Mouse (Mus musculus) thymus, adult 2 months (tissue): ENCODE measurements around the gene Gm8127. TPM values are rescaled to one million over a fixed set of nuclear protein-coding genes. Genes with fewer than 3 reads are reported as not detected.
"Not testable (repeated sequence)": the region's sequence is repeated elsewhere in the genome, so short reads cannot be mapped to it uniquely, and the experiment has no call there.

Experiments used
- DNase-seq: peaks from one replicate; pipeline ENCODE4 v3.0.0; 2021
- H3K27ac ChIP-seq: fragments of 200-500 bp; 2 replicates; pipeline ENCODE4 v1.5.1; 2012; ENCODE audit warnings: low read length, control low read depth; ENCODE audit not compliant: control insufficient read depth, insufficient read depth
- H3K27me3 ChIP-seq: fragments of 200-500 bp; 2 replicates; pipeline ENCODE4 v1.6.1; 2012; ENCODE audit warnings: mild to moderate bottlenecking, low read length, moderate library complexity, mixed read lengths; ENCODE audit not compliant: control insufficient read depth, insufficient read depth
- H3K36me3 ChIP-seq: fragments of 200-500 bp; 2 replicates; pipeline ENCODE4 v1.6.1; 2012; ENCODE audit warnings: mild to moderate bottlenecking, low read length, moderate library complexity; ENCODE audit not compliant: control insufficient read depth, insufficient read depth
- H3K4me1 ChIP-seq: fragments of 200-500 bp; replicated peaks from 2 replicates; pipeline ENCODE4 v1.6.1; 2012; ENCODE audit warnings: low read length; ENCODE audit not compliant: control insufficient read depth, insufficient read depth
- H3K4me3 ChIP-seq: fragments of 200-500 bp; 2 replicates; pipeline ENCODE4 v1.5.1; 2012; ENCODE audit warnings: mild to moderate bottlenecking, low read length, control low read depth, moderate library complexity; ENCODE audit not compliant: control insufficient read depth, insufficient read depth
- WGBS: fragments of 180-500 bp; shearing (Covaris S2); methylation state at CpG from one replicate; pipeline ENCODE4 v1.1.7; 2018; 5-methylcytosine and 5-hydroxymethylcytosine counted together
- polyA plus RNA-seq: library from polyadenylated mRNA; depleted of rRNA; stranded (reverse); fragments of >200 nt; gene quantifications from 2 replicates; pipeline ENCODE4 v1.2.3, GENCODE M21; 2012; rRNA removed

Gene Gm8127
- polyA plus RNA-seq, 1 experiment = not detected

GRCm38 (mm10) chr14:43269211-43269610 lies 24.4 kb downstream of the Gm8127 start:
- WGBS = 89% methylated on average over 3 of the region's 3 CpGs
- not testable (repeated sequence) for H3K36me3 ChIP-seq

GRCm38 (mm10) chr14:43268521-43269084 lies 25.0 kb downstream of the Gm8127 start:
- H3K4me3 ChIP-seq, H3K36me3 ChIP-seq, H3K4me1 ChIP-seq, H3K27me3 ChIP-seq, H3K27ac ChIP-seq, DNase-seq: not testable (repeated sequence)
- WGBS = 47% methylated on average over 2 of the region's 2 CpGs

More at GRCm38 (mm10) chr14:43269211-43269610, 24.4 kb downstream of the Gm8127 start:
- H3K27ac ChIP-seq, H3K27me3 ChIP-seq, H3K4me1 ChIP-seq, DNase-seq, H3K4me3 ChIP-seq: not testable (repeated sequence)

- not testable (repeated sequence) for H3K27ac ChIP-seq, DNase-seq, H3K27me3 ChIP-seq, H3K4me3 ChIP-seq, H3K4me1 ChIP-seq, H3K36me3 ChIP-seq
- WGBS = 93% methylated on average over 3 of the region's 3 CpGs
Observed at GRCm38 (mm10) chr14:43263421-43263820, 30.2 kb downstream of the Gm8127 start.

- H3K36me3 ChIP-seq, H3K27ac ChIP-seq, DNase-seq, H3K4me1 ChIP-seq, H3K4me3 ChIP-seq, H3K27me3 ChIP-seq: not testable (repeated sequence)
- 95% methylated on average over 3 of the region's 4 CpGs for WGBS
Observed at GRCm38 (mm10) chr14:43258349-43258748, 35.3 kb downstream of the Gm8127 start, which contains the start of gene Gm8126. Gm8126 (plus strand) TSS chr14:43258649.

GRCm38 (mm10) chr14:43256511-43256910 lies 37.1 kb downstream of the Gm8127 start:
- WGBS = 50% methylated on average over 1 of the region's 1 CpGs
- not testable (repeated sequence) for H3K4me1 ChIP-seq, H3K27ac ChIP-seq, DNase-seq, H3K27me3 ChIP-seq, H3K36me3 ChIP-seq, H3K4me3 ChIP-seq

GRCm38 (mm10) chr14:43250549-43251253 lies 42.9 kb downstream of the Gm8127 start:
- not testable (repeated sequence) for H3K4me1 ChIP-seq, H3K27me3 ChIP-seq, H3K36me3 ChIP-seq, H3K4me3 ChIP-seq, H3K27ac ChIP-seq
- peak; percentile 4 for DNase-seq
- WGBS = 38% methylated on average over 5 of the region's 6 CpGs

GRCm38 (mm10) chr14:43249611-43250170 lies 43.9 kb downstream of the Gm8127 start:
- H3K4me1 ChIP-seq, H3K36me3 ChIP-seq, H3K4me3 ChIP-seq, H3K27me3 ChIP-seq, H3K27ac ChIP-seq: not testable (repeated sequence)
- DNase-seq = peak; percentile 15
- 42% methylated on average over 9 of the region's 12 CpGs for WGBS

Other genes starting within 250 kb of the Gm8127 start
- not detected in 2 replicates for gene Gm8094, start 217.2 kb downstream of the Gm8127 start, polyA plus RNA-seq
- not detected in 2 replicates for gene Gm8104, start 193.2 kb downstream of the Gm8127 start, polyA plus RNA-seq
- gene Gm7233, start 114.0 kb downstream of the Gm8127 start, polyA plus RNA-seq = not detected in 2 replicates
- gene Gm8122, start 58.5 kb downstream of the Gm8127 start, polyA plus RNA-seq = not detected in 2 replicates
- gene Gm8126, start 35.2 kb downstream of the Gm8127 start, polyA plus RNA-seq = 0.07 TPM in 1 of 2 replicates, not detected in the other
- not detected in 2 replicates for gene Gm9732, start 18.8 kb downstream of the Gm8127 start, polyA plus RNA-seq
- not detected in 2 replicates for gene 1700001F09Rik, start 54.0 kb upstream of the Gm8127 start, polyA plus RNA-seq
- gene Gm8138, start 122.5 kb upstream of the Gm8127 start, polyA plus RNA-seq = not detected in 2 replicates
- 0.09 TPM in 1 of 2 replicates, not detected in the other for gene Gm5799, start 249.7 kb upstream of the Gm8127 start, polyA plus RNA-seq